Mouse (Mus musculus) liver, embryonic 11.5 days (tissue): ENCODE results near the gene Dync2li1. TPM values are rescaled to one million over a fixed set of nuclear protein-coding genes. Genes with fewer than 3 reads are reported as not detected.

Source experiments
- ATAC-seq: fragments of 200-750 bp; cut with Nextera tagmentation; replicated peaks from 2 replicates; pipeline ENCODE4 v1.8.0; 2017; ENCODE audit warnings: moderate number of reproducible peaks, mild to moderate bottlenecking, moderate TSS enrichment, moderate library complexity; ENCODE audit not compliant: low FRiP score
- DNase-seq: peaks from one replicate; pipeline ENCODE4 v3.0.0-alpha.2; 2017; ENCODE audit warnings: low spot score
- H3K27ac ChIP-seq: fragments of 300-500 bp; sonication (generic); 2 replicates; pipeline ENCODE4 v1.5.1; 2014; ENCODE audit warnings: mild to moderate bottlenecking, low read depth, low read length, control low read depth
- H3K27me3 ChIP-seq: fragments of 300-500 bp; sonication (generic); replicated peaks from 2 replicates; pipeline ENCODE4 v1.6.1; 2014; ENCODE audit warnings: low read length, mixed read lengths; ENCODE audit not compliant: control insufficient read depth, insufficient read depth
- H3K36me3 ChIP-seq: fragments of 300-500 bp; sonication (generic); 2 replicates; pipeline ENCODE4 v1.6.1; 2014; ENCODE audit warnings: mild to moderate bottlenecking, low read length, moderate library complexity, mixed read lengths; ENCODE audit not compliant: control insufficient read depth, insufficient read depth
- H3K4me1 ChIP-seq: fragments of 300-500 bp; sonication (generic); replicated peaks from 2 replicates; pipeline ENCODE4 v1.6.1; 2014; ENCODE audit warnings: low read length, mixed read lengths; ENCODE audit not compliant: control insufficient read depth, insufficient read depth
- H3K4me2 ChIP-seq: fragments of 300-500 bp; sonication (generic); 2 replicates; pipeline ENCODE4 v1.6.1; 2014; ENCODE audit warnings: mild to moderate bottlenecking, control low read depth, moderate library complexity
- H3K4me3 ChIP-seq: fragments of 300-500 bp; sonication (generic); 2 replicates; pipeline ENCODE4 v1.5.1; 2014; ENCODE audit warnings: low read depth, low read length, control low read depth
- H3K9ac ChIP-seq: fragments of 300-500 bp; sonication (generic); 2 replicates; pipeline ENCODE4 v1.6.1; 2014; ENCODE audit warnings: low read depth, low read length, control low read depth
- H3K9me3 ChIP-seq: fragments of 300-500 bp; sonication (generic); 2 replicates; pipeline ENCODE4 v1.6.1; 2016; ENCODE audit warnings: low read length, inconsistent platforms, mixed read lengths; ENCODE audit not compliant: control insufficient read depth
- WGBS: fragments of 180-500 bp; shearing (Covaris S2); extraction: QIAGEN DNeasy Blood & Tissue Kit; methylation state at CpG from one replicate; pipeline ENCODE4 v1.1.7; 2014; 5-methylcytosine and 5-hydroxymethylcytosine counted together
- polyA plus RNA-seq: library from polyadenylated mRNA; unstranded; fragments of >200 nt; fragmentation: Nextera tagmentation; extraction: Ambion mirVana; gene quantifications from 2 replicates; pipeline ENCODE4 v1.2.1, GENCODE M21; 2014

Dync2li1 gene
- polyA plus RNA-seq, 1 experiment from 2014 or later: 8.9 TPM

DNA sequence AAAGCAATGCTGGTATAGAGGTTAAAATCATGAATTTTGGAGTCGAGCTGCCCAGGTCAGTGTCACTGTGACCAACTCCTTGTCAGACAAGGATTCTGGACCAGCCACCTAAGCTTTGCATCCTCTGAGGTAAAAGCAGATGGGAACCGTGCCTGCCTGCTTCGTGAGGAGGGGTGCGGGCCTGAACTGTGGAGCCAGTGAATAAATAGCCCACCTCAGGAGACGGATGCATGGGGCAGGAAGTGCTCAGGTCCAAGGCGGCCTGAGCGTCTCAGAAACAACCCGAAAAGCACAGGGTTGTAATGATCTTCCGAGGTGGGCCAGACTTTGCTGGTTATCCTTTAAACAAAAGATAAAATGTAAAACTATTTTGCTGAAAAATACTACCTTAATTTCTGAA, 18.8 kb downstream of the Dync2li1 start:
- 38% methylated on average over 9 of the region's 9 CpGs for WGBS
- Histone ChIP-seq H3K4me2 (no peak overlapping the region), H3K9me3 (no peaks in the 10 kb centered on the region), H3K36me3 (no peaks in the 10 kb centered on the region), H3K4me1 (peaks cover 9% of the 10 kb centered on the region; the same call in 1 of the 2 replicates), H3K4me3 (no peak overlapping the region), H3K27me3 (no peaks in the 10 kb centered on the region), H3K27ac (no peak overlapping the region), H3K9ac (no peak overlapping the region)
- DNase-seq (no peak), ATAC-seq (no peak)

DNA sequence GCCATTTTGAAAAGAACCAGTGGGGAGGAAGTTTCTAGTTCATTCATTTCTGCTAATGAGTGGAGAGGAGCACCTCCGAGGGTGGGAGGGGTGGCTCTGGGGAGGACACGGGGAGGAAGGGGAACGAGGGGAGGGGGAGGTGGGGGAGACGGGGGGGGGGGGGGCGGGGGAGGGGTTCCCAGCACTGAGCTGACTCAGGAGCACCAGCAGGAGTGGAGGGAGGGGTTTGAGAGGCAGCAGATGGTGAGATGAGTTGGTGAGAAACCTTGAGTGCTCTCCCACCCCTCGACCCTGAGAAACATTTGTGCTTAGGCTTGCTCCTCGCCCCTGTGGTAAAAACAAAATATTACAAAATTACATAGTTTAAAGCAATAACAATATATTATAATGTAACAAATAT, 19.6 kb downstream of the Dync2li1 start:
- H3K27me3 ChIP-seq: no peaks in the 10 kb centered on the region
- H3K9ac ChIP-seq: no peak overlapping the region
- H3K4me1 ChIP-seq: peaks cover 9% of the 10 kb centered on the region; the same call in 1 of the 2 replicates
- no peak for DNase-seq
- no peak overlapping the region for H3K4me3 ChIP-seq
- ATAC-seq: no peak
- H3K36me3 ChIP-seq: no peaks in the 10 kb centered on the region
- no peak overlapping the region for H3K27ac ChIP-seq
- 26% methylated on average over 3 of the region's 7 CpGs for WGBS
- H3K4me2 ChIP-seq: no peak overlapping the region
- no peaks in the 10 kb centered on the region for H3K9me3 ChIP-seq

DNA sequence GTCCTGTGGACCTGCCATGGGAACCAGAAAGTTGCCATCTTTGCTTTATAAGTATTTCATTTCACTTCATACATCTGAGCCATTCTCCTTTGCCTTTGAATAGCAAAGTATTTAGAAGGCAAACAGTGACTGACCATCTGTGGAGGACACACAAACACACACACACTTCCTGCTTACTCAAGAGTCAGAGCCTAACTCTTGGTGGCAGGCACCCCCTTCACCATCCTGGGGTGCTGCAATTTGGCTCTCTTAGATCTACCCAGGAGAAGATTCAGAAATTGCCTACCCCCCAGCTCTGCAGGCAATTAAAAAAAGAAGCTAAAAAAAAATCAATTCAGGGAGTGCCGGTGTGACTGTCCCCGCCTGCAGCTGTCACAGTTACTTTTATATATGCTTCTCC, 20.2 kb downstream of the Dync2li1 start:
- WGBS: 66% methylated on average over 2 of the region's 2 CpGs
- no peak overlapping the region for H3K4me3 ChIP-seq
- no peak overlapping the region for H3K9ac ChIP-seq
- ATAC-seq (no peak), DNase-seq (no peak)
- H3K36me3 ChIP-seq: no peaks in the 10 kb centered on the region
- no peak overlapping the region for H3K27ac ChIP-seq
- H3K27me3 ChIP-seq: no peaks in the 10 kb centered on the region
- no peak overlapping the region for H3K4me2 ChIP-seq
- H3K9me3 ChIP-seq: no peaks in the 10 kb centered on the region
- peaks cover 9% of the 10 kb centered on the region; the same call in 1 of the 2 replicates for H3K4me1 ChIP-seq

DNA sequence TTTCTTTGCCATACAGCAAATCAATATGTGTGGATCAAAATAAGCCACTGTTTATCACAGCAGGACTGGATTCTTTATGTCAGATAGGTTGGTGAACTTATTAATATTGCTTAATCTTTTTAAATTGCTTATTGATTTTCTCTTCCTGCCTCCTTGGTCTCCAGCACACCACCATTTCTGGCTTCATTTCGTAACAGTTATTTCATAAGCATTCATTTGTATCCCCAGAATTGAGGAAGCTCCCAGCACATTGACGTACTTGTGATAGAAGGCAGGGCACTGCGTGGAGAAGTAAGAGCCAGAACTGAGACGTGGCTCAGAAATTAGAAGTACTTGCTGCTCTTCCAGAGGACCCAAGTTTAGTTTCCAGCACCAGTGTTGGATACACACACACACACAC, 21.3 kb downstream of the Dync2li1 start:
- no peaks in the 10 kb centered on the region for H3K27me3 ChIP-seq
- H3K36me3 ChIP-seq: no peaks in the 10 kb centered on the region
- no peak for ATAC-seq
- WGBS: 55% methylated on average over 4 of the region's 4 CpGs
- no peak for DNase-seq
- no peak overlapping the region for H3K4me3 ChIP-seq
- no peaks in the 10 kb centered on the region for H3K9me3 ChIP-seq
- no peak overlapping the region for H3K27ac ChIP-seq
- H3K9ac ChIP-seq: no peak overlapping the region
- no peak overlapping the region for H3K4me2 ChIP-seq
- peaks cover 9% of the 10 kb centered on the region; the same call in 1 of the 2 replicates for H3K4me1 ChIP-seq

GRCm38 (mm10) chr17:84650302-84651017, 24.2 kb downstream of the Dync2li1 start:
- WGBS: 81% methylated on average over 9 of the region's 9 CpGs

DNA sequence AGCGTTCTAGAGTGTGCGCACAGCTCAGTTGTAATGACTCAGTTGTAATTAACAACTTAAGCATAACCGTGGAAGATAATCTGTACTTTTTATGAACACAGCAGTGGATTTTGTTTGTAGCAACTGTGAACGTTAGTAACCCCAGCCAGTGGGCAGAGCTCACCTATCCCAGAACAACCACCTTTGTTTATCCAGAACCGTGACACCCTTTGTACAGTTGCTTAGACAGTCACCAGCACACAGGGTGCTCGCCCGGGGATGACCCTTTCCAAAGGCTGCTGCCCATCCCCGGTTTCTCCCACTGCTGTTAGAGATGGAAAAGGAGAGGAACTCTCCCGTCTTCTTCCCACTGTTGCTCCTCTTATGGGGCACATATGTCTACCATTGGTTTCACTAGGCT, 27.2 kb downstream of the Dync2li1 start:
- Histone ChIP-seq H3K27ac (no peak overlapping the region), H3K4me2 (no peak overlapping the region), H3K4me1 (no peaks in the 10 kb centered on the region), H3K4me3 (no peak overlapping the region), H3K9me3 (no peaks in the 10 kb centered on the region), H3K9ac (no peak overlapping the region), H3K27me3 (no peaks in the 10 kb centered on the region), H3K36me3 (no peaks in the 10 kb centered on the region)
- ATAC-seq (no peak), DNase-seq (no peak)
- WGBS: 88% methylated on average over 9 of the region's 9 CpGs

More at GRCm38 (mm10) chr17:84650302-84651017, 24.2 kb downstream of the Dync2li1 start:
- Histone ChIP-seq H3K27ac (no peak overlapping the region), H3K27me3 (no peaks in the 10 kb centered on the region), H3K4me1 (peaks cover 5% of the 10 kb centered on the region; the same call in 1 of the 2 replicates), H3K4me2 (no peak overlapping the region), H3K4me3 (no peak overlapping the region), H3K9ac (no peak overlapping the region), H3K9me3 (no peaks in the 10 kb centered on the region), H3K36me3 (no peaks in the 10 kb centered on the region)
- ATAC-seq (no peak), DNase-seq (no peak)

GRCm38 (mm10) chr17:84656205-84656604, 29.9 kb downstream of the Dync2li1 start:
- no peaks in the 10 kb centered on the region for H3K27me3 ChIP-seq
- 68% methylated on average over 5 of the region's 5 CpGs for WGBS
- H3K27ac ChIP-seq: no peak overlapping the region
- no peaks in the 10 kb centered on the region for H3K9me3 ChIP-seq
- no peak overlapping the region for H3K4me3 ChIP-seq
- H3K36me3 ChIP-seq: no peaks in the 10 kb centered on the region
- H3K9ac ChIP-seq: no peak overlapping the region
- DNase-seq: no peak
- no peak for ATAC-seq
- no peak overlapping the region for H3K4me2 ChIP-seq
- H3K4me1 ChIP-seq: no peaks in the 10 kb centered on the region

GRCm38 (mm10) chr17:84656653-84657421, 30.5 kb downstream of the Dync2li1 start:
- Histone ChIP-seq H3K9me3 (no peaks in the 10 kb centered on the region), H3K4me2 (no peak overlapping the region), H3K27me3 (no peaks in the 10 kb centered on the region), H3K4me1 (no peaks in the 10 kb centered on the region), H3K4me3 (no peak overlapping the region), H3K9ac (no peak overlapping the region), H3K27ac (no peak overlapping the region), H3K36me3 (no peaks in the 10 kb centered on the region)
- ATAC-seq: no peak
- WGBS: 73% methylated on average over 19 of the region's 19 CpGs
- no peak for DNase-seq

- no peak overlapping the region for H3K4me2 ChIP-seq
- no peak overlapping the region for H3K9ac ChIP-seq
- H3K27ac ChIP-seq: no peak overlapping the region
- 84% methylated on average over 3 of the region's 3 CpGs for WGBS
- no peaks in the 10 kb centered on the region for H3K4me1 ChIP-seq
- no peak overlapping the region for H3K4me3 ChIP-seq
- H3K36me3 ChIP-seq: no peaks in the 10 kb centered on the region
- no peaks in the 10 kb centered on the region for H3K27me3 ChIP-seq
- no peaks in the 10 kb centered on the region for H3K9me3 ChIP-seq
- DNase-seq (no peak), ATAC-seq (no peak)
These were observed 31.1 kb downstream of the Dync2li1 start for GRCm38 (mm10) chr17:84657422-84657732.
